Mouse (Mus musculus) megakaryocyte, embryonic 14.5 days (primary cell): ENCODE measurements around the gene Chic2.

Source experiments
- FLI1 ChIP-seq: IDR thresholded peaks from 2 replicates; pipeline ENCODE4 v1.6.1; 2012; ENCODE audit warnings: low read length, inconsistent platforms, mixed read lengths
- GATA1 ChIP-seq: IDR thresholded peaks from 3 replicates; pipeline ENCODE4 v1.6.1; 2012; ENCODE audit warnings: mixed read lengths, low read length, inconsistent platforms, borderline replicate concordance

GRCm38 (mm10) chr5:75066715-75067114 is 22.1 kb upstream of the Chic2 start:
- TF ChIP-seq GATA1 (no peak), FLI1 (no peak)
